Mouse (Mus musculus) CD4-positive naive resting alpha-beta T cell, adult 57 days (primary cell): Measurements from ENCODE around the gene Drd3. TPM values are rescaled to one million over a fixed set of nuclear protein-coding genes. Genes with fewer than 3 reads are reported as not detected.

ENCODE experiments used
- total RNA-seq: library from RNA; stranded (reverse); gene quantifications from one replicate; pipeline ENCODE4 v1.2.4, GENCODE M21; 2023

The Drd3 gene
- not detected for total RNA-seq

DNA sequence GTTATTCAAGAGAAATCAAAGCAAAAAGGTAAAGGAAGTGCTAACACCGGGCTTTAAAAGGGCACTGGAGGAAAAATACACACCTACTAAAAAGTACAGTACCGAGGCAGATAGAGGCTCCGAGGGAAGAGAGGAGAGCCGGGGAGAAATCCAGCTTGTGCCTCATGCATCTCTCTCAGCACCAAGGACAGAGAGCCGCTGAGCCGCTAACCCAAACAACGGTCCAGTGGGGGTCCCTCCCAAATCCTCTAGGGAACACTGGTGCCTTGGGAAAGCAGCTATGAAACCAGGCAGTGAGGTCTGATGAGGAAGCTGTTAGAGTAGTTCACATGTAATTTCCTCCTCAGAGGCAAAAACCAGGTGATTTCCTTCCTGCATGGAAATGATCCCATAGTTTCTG is at the start of gene Drd3:
Gene Drd3, plus strand, starts transcription at position 276 of the 400 bp plus-strand sequence.

Other genes with a start within 250 kb of the Drd3 start
- gene Tigit, start 89.9 kb upstream of the Drd3 start, total RNA-seq, result 6.6 TPM
- 4.0 TPM for gene Ccdc191, start 135.8 kb downstream of the Drd3 start, total RNA-seq
- 66.6 TPM for gene Qtrt2, start 172.8 kb downstream of the Drd3 start, total RNA-seq
- gene Zdhhc23, start 225.8 kb downstream of the Drd3 start, total RNA-seq, result 5.0 TPM